Mouse (Mus musculus) olfactory bulb, adult 2 months (tissue): ENCODE measurements around the gene Pecr.

ENCODE experiments used
- CTCF ChIP-seq: fragments of 200-500 bp; IDR thresholded peaks from 2 replicates; pipeline ENCODE4 v1.5.1; 2012; ENCODE audit warnings: low read depth, mild to moderate bottlenecking, low read length, moderate library complexity; ENCODE audit not compliant: insufficient read depth
- POLR2A ChIP-seq: fragments of 200-500 bp; IDR thresholded peaks from 2 replicates; pipeline ENCODE4 v1.6.1; 2012; ENCODE audit warnings: mild to moderate bottlenecking, low read depth, low read length, moderate library complexity; ENCODE audit not compliant: insufficient read depth

- TF ChIP-seq CTCF (no peak), POLR2A (no peak)
Measured at GRCm38 (mm10) chr1:72309744-72310424, 25.8 kb upstream of the Pecr start.
